Mouse (Mus musculus): ENCODE data around the gene Gskip.

The Gskip gene

GRCm38 (mm10) chr12:105722657-105723056 is 38.0 kb downstream of the Gskip start:
- no peak for DNase-seq (ENCODE audit: low spot score in 2 of 2)

DNA sequence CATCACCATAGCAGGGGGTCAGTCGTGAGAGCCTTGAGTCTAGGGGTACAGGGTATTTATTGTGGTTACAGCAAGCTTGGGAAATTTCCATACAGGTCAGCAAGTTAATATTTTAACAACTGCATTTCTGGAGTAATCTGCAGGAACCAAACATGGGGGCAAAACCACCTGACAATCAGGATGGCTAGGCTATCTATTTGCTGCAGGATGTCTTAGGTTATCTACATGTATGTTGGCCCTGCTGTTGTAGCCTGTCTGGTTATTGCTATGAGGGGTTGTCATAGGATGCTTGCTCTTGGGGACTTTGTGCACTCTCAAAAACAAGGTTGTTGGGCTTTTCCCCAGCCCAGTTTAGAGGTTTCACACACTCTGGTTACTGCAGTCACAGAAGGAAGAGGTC is 40.0 kb downstream of the Gskip start:
- no peak for DNase-seq (ENCODE audit: low spot score in 2 of 2)

DNA sequence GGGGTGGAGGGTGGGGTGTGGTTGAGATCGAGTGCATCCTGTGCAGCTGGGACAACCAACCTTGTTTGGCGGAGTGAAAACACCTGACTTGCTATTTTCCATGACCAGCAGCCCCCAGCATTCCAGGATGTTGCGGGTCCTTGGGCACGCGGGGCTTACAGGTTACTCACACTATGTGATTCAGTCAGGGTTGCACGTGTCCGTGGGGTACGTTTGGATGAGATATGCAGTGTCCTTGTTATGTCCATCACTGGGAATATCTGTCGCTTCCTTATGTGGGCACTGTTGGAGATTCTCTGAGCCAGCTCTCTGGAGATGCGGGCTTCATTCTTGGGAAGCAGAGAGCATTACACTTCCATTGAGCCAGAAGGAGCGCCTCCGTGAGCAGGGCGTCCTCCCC is 41.1 kb downstream of the Gskip start:
- no peak for DNase-seq (ENCODE audit: low spot score in 2 of 2)

GRCm38 (mm10) chr12:105727268-105727667 is 42.6 kb downstream of the Gskip start:
- no peak for DNase-seq (ENCODE audit: low spot score in 2 of 2)

- peak; percentile 44 to 71 for DNase-seq (ENCODE audit: low spot score in 2 of 2)
Observed at GRCm38 (mm10) chr12:105727964-105728363, 43.3 kb downstream of the Gskip start.

GRCm38 (mm10) chr12:105730851-105731460 is 46.3 kb downstream of the Gskip start:
- no peak for DNase-seq (ENCODE audit: low spot score in 2 of 2)

GRCm38 (mm10) chr12:105733370-105734159 is 48.9 kb downstream of the Gskip start:
- DNase-seq (ENCODE audit: low spot score in 2 of 2) = no peak

DNA sequence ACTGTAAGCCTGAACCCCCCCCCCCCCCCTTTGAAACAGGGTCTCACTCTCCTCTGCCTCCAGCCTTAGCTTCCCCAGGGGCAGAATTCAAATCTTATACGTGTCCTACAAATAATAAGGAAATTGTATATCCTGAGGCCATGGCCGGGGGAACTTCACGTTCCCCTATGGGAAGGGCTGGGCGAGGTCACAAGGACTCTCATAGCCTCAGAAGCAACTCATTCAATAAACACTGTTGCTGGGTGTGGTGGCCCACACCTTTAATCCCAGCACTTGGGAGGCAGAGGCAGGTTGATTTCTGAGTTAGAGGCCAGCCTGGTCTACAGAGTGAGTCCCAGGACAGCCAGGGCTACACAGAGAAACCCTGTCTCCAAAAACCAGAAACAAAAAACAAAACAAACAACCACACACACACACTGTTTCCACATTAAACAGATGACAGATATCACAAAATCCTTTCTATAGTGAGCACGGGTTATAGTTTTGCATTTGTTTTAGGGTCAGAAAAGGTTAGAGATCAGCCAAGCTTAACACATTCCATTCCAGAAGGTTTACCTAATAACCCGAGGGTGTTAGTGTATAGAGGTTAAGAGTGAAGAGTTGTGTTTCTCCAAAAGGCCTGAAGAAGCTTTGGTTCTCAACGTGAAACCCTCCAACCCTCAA is 50.7 kb downstream of the Gskip start:
- DNase-seq (ENCODE audit: low spot score in 2 of 2) = no peak

DNA sequence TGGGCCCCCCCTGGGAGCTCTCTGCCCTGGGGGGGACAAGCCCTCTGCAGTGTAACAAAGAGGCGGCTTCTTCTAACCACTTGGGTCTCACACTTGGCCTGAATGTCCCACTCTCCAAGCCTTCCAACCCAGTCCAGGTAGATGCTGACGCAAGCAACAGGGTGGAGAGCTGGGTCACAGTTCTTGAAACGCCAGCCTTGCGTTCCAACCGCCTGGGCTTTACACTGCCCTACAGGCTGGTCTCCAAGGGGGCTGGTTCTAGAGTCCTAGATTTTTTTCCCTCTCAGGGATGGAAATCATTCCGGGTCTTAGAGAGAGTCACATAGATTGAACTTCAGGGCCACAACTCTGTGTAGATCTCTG is 51.2 kb downstream of the Gskip start:
- no peak for DNase-seq (ENCODE audit: low spot score in 2 of 2)

DNA sequence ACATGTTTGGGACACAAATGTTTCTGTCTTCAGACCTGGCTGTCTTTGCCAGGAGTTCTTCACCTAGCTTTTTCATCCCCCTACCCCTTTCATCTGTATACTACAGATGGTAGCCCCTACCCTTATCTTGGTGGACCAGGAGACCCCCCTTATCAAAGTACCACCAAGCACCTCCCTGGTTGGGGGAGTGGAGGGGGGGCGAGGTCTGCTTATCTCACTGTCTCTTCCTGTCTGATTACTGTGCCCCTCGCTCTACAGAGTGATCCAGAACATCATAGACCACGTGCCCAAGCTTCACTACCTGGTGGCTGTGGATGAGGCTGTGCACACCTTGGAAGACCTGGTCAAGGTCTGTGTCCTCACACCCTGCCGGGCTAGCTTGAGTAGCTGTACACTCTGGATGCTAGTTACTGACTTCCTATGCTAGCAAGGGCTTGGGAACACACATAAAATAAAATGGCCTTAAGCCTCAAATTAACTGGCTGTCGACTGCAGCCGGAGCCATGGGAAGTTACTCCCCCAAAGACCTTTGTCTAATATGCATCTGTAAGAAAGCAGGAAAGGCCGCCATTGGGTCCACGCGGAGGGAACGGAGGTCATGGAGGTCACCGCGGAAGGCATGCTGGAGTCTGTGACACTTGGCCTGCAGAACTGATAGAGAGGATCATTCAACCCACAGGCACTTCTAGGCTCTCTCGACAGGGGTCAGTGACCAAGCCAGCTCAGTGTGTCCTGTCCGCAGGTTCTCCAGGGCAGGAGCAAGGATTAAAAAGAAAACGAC is 53.9 kb downstream of the Gskip start:
- DNase-seq (ENCODE audit: low spot score in 2 of 2) = no peak

DNA sequence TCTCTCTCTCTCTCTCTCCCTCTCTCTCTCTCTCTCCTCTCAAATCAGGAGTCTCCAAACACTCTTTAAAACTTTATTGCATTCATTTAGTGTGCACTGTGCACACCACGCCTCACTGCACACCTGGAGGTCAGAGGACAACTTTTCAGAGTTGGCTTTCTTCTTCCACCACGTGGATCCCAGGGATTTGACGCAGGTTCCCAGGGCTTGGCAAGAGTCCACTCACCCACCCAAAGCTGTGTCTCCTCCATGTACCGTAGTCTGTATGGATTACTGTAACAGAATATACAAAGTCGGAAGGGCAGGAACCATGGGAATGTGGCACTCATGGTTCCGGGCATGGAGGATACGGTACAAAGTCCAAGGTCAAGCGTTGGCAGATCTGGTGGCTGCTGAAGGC is 55.0 kb downstream of the Gskip start:
- no peak for DNase-seq (ENCODE audit: low spot score in 2 of 2)

DNA sequence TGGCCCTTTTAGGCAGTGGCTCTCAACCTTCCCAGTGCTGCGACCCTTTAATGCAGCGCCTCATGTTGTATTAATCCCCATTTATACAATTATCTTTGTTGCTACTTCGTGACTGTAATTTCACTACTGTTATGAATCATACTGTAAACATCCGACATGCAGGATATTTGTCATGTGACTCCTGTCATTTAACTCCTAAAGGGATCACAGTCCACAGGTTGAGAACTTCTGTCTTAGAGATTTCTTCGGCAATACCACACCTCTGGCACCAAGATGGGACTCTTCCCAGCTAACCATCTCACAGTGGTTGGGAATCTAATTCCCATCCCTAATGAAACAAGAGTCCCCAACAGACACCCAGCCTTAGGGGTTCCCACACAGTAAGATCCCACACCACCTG is 63.5 kb downstream of the Gskip start:
- no peak for DNase-seq (ENCODE audit: low spot score in 2 of 2)

Data from spleen, postnatal 4 days (tissue).